Comparison of ENCODE assay signal across 24 mouse cellular contexts in genomic region chr13:29411176-29411575, GRCm38 (mm10).
DNase-seq lines count a peak whose midpoint lies in the region; ATAC-seq and TF ChIP-seq lines count a peak whose summit lies in the region.
"Had no signal": no experiment of that assay in that cellular context is flagged by ENCODE, and none has a peak within 500 bp of the region (broad histone marks: within the 10 kb centered on the region; RNA-seq: fewer than 3 reads in every experiment).

No protein-coding gene starts in this region.

- 84% methylated on average over 6 of the region's 6 CpGs for WGBS in heart, embryonic 10.5 days
- 62% methylated on average over 6 of the region's 6 CpGs for WGBS in lung, postnatal 0 days
- WGBS in limb, embryonic 10.5 days: 92% methylated on average over 6 of the region's 6 CpGs

- peak; percentile 37 to 46 for DNase-seq in heart, adult 18-20 months
- no peak for DNase-seq in heart, embryonic 10.5 days (ENCODE audit: low spot score)
- DNase-seq in heart, adult 8-10 months (ENCODE audit: low spot score): peak; percentile 23
- no peak for DNase-seq in heart, postnatal 4 days
- DNase-seq in lung, postnatal 0 days (ENCODE audit: low spot score): peak; percentile 58
- DNase-seq in lung, postnatal 10 days: no peak
- DNase-seq in limb, embryonic 10.5 days (ENCODE audit: low spot score): no peak
- no peak for DNase-seq in embryo, embryonic 10 days (ENCODE audit: low spot score)
- DNase-seq: adrenal gland, adult 8-10 months; adrenal gland, postnatal 14 days; adrenal gland, postnatal 36 days; cerebellum, adult 11-12 months; cerebellum, adult 2 months; cerebellum, adult 9-10 months; cerebellum, postnatal 10 days; cerebellum, postnatal 25 days; embryo, embryonic 11 days had no signal

- no peaks in the 10 kb centered on the region for H3K9me3 ChIP-seq in heart, embryonic 10.5 days
- no peaks in the 10 kb centered on the region for H3K9me3 ChIP-seq in lung, postnatal 0 days (ENCODE audit: low read length)
- no peaks in the 10 kb centered on the region for H3K9me3 ChIP-seq in limb, embryonic 10.5 days (replicated peaks)
- H3K9me3 ChIP-seq: embryonic facial prominence, embryonic 13.5 days; embryonic facial prominence, embryonic 15.5 days; forebrain, embryonic 10.5 days; forebrain, embryonic 12.5 days had no signal

- no peak overlapping the region for H3K4me3 ChIP-seq in heart, embryonic 10.5 days
- no peak overlapping the region for H3K4me3 ChIP-seq in lung, postnatal 0 days (ENCODE audit: low read depth, low read length)
- no peak overlapping the region for H3K4me3 ChIP-seq in limb, embryonic 10.5 days
- H3K4me3 ChIP-seq: embryonic facial prominence, embryonic 13.5 days; embryonic facial prominence, embryonic 15.5 days; erythroblast, embryonic 14.5 days; forebrain, embryonic 10.5 days; forebrain, embryonic 12.5 days had no signal

- H3K27me3 ChIP-seq in heart, embryonic 10.5 days (ENCODE audit: insufficient read depth, poor library complexity, severe bottlenecking): no peaks in the 10 kb centered on the region
- H3K27me3 ChIP-seq in lung, postnatal 0 days (replicated peaks; ENCODE audit: insufficient read depth, low read length): no peaks in the 10 kb centered on the region
- H3K27me3 ChIP-seq in limb, embryonic 10.5 days (ENCODE audit: low read depth, poor library complexity, severe bottlenecking): no peaks in the 10 kb centered on the region
- H3K27me3 ChIP-seq: embryonic facial prominence, embryonic 13.5 days; embryonic facial prominence, embryonic 15.5 days; forebrain, embryonic 12.5 days had no signal

- no peak for TF ChIP-seq EP300 in lung, postnatal 0 days (IDR thresholded peaks at IDR 0.05)

- H3K36me3 ChIP-seq in heart, embryonic 10.5 days: no peaks in the 10 kb centered on the region
- no peaks in the 10 kb centered on the region for H3K36me3 ChIP-seq in lung, postnatal 0 days (ENCODE audit: insufficient read depth, low read length)
- H3K36me3 ChIP-seq in limb, embryonic 10.5 days: no peaks in the 10 kb centered on the region
- H3K36me3 ChIP-seq: embryonic facial prominence, embryonic 13.5 days; embryonic facial prominence, embryonic 15.5 days; forebrain, embryonic 10.5 days; forebrain, embryonic 12.5 days had no signal

- H3K4me1 ChIP-seq in heart, embryonic 10.5 days: peaks cover 26% of the 10 kb centered on the region; the same call in 1 of the 2 replicates
- no peaks in the 10 kb centered on the region for H3K4me1 ChIP-seq in lung, postnatal 0 days (ENCODE audit: insufficient read depth, low read depth, low read length)
- H3K4me1 ChIP-seq in limb, embryonic 10.5 days: peaks cover 53% of the 10 kb centered on the region

- H3K4me2 ChIP-seq in lung, postnatal 0 days (replicated peaks; ENCODE audit: low read depth, low read length): no peak overlapping the region
- H3K4me2 ChIP-seq: embryonic facial prominence, embryonic 13.5 days; embryonic facial prominence, embryonic 15.5 days; forebrain, embryonic 12.5 days had no signal

- no peak overlapping the region for H3K9ac ChIP-seq in lung, postnatal 0 days (replicated peaks; ENCODE audit: low read depth)
- H3K9ac ChIP-seq: embryonic facial prominence, embryonic 13.5 days; embryonic facial prominence, embryonic 15.5 days; forebrain, embryonic 12.5 days had no signal

- TF ChIP-seq CTCF in lung, postnatal 0 days (IDR thresholded peaks at IDR 0.05): no peak

- no peak overlapping the region for H3K27ac ChIP-seq in heart, embryonic 10.5 days
- no peak overlapping the region for H3K27ac ChIP-seq in lung, postnatal 0 days (ENCODE audit: low read length)
- H3K27ac ChIP-seq in limb, embryonic 10.5 days: 0 out of 2 replicates have a peak overlapping the region, but pooled peaks have one; percentile 14
- H3K27ac ChIP-seq: embryonic facial prominence, embryonic 13.5 days; embryonic facial prominence, embryonic 15.5 days; forebrain, embryonic 10.5 days; forebrain, embryonic 12.5 days had no signal

- ATAC-seq in lung, postnatal 0 days: no peak; the same call in 1 of the 2 replicates
- ATAC-seq: forebrain, embryonic 14.5 days; forebrain, embryonic 16.5 days had no signal

Comparison
In these comparisons a context has a peak if more than half of its experiments do, and no peak if none do; other contexts are left out.
1. DNase-seq: peak in heart, adult 18-20 months (2 of 2), heart, adult 8-10 months (single experiment) and lung, postnatal 0 days (single experiment); none in heart, embryonic 10.5 days (single experiment), heart, postnatal 4 days (single experiment), lung, postnatal 10 days (single experiment), limb, embryonic 10.5 days (single experiment) and embryo, embryonic 10 days (single experiment).